Mouse (Mus musculus) retina, postnatal 1 day (tissue): ENCODE results near the gene Mios.
A peak's percentile ranks its signal among the peaks of the same experiment; 100 is the strongest.

Source experiments
- DNase-seq: peaks from one replicate; pipeline ENCODE4 v3.0.0-alpha.2; 2012

The Mios gene

GRCm38 (mm10) chr6:8209047-8209865, at the start of gene Mios:
Gene Mios, plus strand, starts transcription at chr6:8209222.
- peak; percentile 96 for DNase-seq

- no peak for DNase-seq
Observed at GRCm38 (mm10) chr6:8160001-8160400, 49.0 kb upstream of the Mios start.

- no peak for DNase-seq
Observed at GRCm38 (mm10) chr6:8164741-8165140, 44.3 kb upstream of the Mios start.

- DNase-seq = no peak
Observed at GRCm38 (mm10) chr6:8172101-8172500, 36.9 kb upstream of the Mios start.

- peak; percentile 8 for DNase-seq
Observed at GRCm38 (mm10) chr6:8174062-8174461, 35.0 kb upstream of the Mios start.

GRCm38 (mm10) chr6:8175346-8175745, 33.7 kb upstream of the Mios start:
- no peak for DNase-seq

- no peak for DNase-seq
Observed at GRCm38 (mm10) chr6:8176116-8176515, 32.9 kb upstream of the Mios start.

- peak; percentile 7 for DNase-seq
Observed at GRCm38 (mm10) chr6:8178397-8178941, 30.6 kb upstream of the Mios start.

- DNase-seq = peak; percentile 12
Observed at GRCm38 (mm10) chr6:8188599-8189233, 20.3 kb upstream of the Mios start.

- no peak for DNase-seq
Observed at GRCm38 (mm10) chr6:8189917-8190316, 19.1 kb upstream of the Mios start.

GRCm38 (mm10) chr6:8192517-8192916, 16.5 kb upstream of the Mios start, which contains the start of gene Col28a1:
Gene Col28a1, minus strand, starts transcription at chr6:8192617.
- DNase-seq = no peak

GRCm38 (mm10) chr6:8209866-8210186, 804 bp downstream of the Mios start:
- no peak for DNase-seq

GRCm38 (mm10) chr6:8210661-8211060, 1.6 kb downstream of the Mios start:
- DNase-seq = peak; percentile 4

GRCm38 (mm10) chr6:8227035-8227434, 18.0 kb downstream of the Mios start:
- no peak for DNase-seq

GRCm38 (mm10) chr6:8228596-8228995, 19.6 kb downstream of the Mios start:
- DNase-seq = no peak

- no peak for DNase-seq
Observed at GRCm38 (mm10) chr6:8258316-8258715, 49.3 kb downstream of the Mios start.

- DNase-seq = peak; percentile 99
Observed at GRCm38 (mm10) chr6:8259004-8259666, 50.1 kb downstream of the Mios start, which contains the start of the genes Rpa3, Umad1 and Gm45062. Gene Rpa3, minus strand, starts transcription at chr6:8259173. Gene Umad1, plus strand, starts transcription at chr6:8259288. Gene Gm45062, plus strand, starts transcription at chr6:8259450.

- DNase-seq = no peak
Observed at GRCm38 (mm10) chr6:8259667-8260044, 50.6 kb downstream of the Mios start.

GRCm38 (mm10) chr6:8271047-8271446, 62.0 kb downstream of the Mios start:
- DNase-seq = no peak

- peak; percentile 72 for DNase-seq
Observed at GRCm38 (mm10) chr6:8274387-8275054, 65.5 kb downstream of the Mios start.

- peak; percentile 74 for DNase-seq
Observed at GRCm38 (mm10) chr6:8275098-8275497, 66.1 kb downstream of the Mios start.

GRCm38 (mm10) chr6:8276431-8276830, 67.4 kb downstream of the Mios start:
- DNase-seq = no peak
